Mouse (Mus musculus) brain, embryonic 18.5 days (tissue): ENCODE data around the gene Slc22a23.

Source experiments
- DNase-seq: peaks from one replicate; pipeline ENCODE4 v3.0.0-alpha.2; 2012; ENCODE audit warnings: low read depth, low spot score

Gene Slc22a23

GRCm38 (mm10) chr13:34343719-34344375, 1.1 kb downstream of the Slc22a23 start:
- no peak for DNase-seq

DNA sequence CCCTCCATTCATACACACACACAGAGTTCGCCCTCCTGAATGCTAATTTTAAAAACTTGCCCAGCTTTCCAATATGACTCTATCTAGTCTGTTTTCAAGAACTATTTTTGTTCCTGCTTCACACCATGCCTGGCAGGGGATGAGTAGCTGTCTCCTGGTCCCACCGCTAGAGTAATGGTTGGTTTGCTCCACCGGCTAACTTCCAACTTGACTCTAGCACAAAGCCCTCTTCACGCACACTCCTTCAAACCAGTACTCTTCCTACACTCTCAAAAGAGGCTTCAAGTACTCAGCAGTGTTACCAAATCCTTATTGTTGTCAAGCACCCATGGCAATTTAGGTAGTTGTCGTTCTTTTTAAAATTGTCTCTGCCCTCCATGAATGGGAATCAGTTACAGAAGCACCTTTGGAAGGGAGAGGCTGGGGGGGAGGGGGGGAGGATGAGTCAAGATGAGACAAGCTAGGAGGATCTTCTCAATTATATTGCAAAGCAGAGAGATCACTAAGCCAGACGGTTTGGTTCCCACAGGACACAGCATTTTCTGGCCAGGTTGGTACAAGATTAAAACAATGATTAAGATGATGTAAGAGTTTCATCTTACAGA, 2.6 kb downstream of the Slc22a23 start:
- no peak for DNase-seq

DNA sequence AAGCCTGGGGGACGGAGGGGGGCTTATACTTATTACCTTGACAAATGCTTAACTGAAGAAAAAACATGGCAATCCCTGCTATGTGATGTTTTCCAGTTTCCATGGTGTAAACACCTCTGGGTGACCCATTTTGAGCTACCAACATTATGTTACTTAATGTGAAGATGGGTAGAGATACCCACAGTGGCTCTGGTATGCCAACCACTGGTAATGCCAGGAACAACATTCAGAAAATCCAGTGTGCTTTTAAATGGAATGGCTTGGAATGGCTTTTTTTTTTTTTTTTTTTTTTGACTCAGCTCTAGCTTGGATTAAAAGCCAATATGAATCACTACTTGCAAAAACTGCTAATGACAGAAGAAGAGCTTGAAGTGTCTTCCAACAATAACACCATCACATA, 8.1 kb downstream of the Slc22a23 start:
- no peak for DNase-seq

DNA sequence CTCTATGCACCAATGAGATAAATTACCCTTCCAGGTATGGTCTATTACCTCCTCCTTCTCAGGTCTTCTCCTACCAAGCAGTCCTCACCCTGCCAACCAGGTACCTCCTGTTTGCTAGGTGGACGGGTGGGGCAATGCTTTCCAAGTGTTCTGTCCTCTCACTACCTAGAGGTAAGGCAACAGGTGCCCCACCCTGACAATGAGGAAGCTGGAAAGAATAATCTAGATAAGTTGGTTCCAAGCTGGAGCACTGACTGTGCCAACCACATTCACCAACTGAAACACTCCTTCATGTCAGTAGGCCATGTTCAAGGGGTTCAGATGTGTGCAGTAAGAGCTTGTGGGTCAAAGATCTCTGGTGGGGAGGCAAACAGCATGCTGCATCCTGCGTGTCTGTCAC, 10.1 kb downstream of the Slc22a23 start:
- no peak for DNase-seq

GRCm38 (mm10) chr13:34332762-34333161, 12.2 kb downstream of the Slc22a23 start:
- DNase-seq: no peak

DNA sequence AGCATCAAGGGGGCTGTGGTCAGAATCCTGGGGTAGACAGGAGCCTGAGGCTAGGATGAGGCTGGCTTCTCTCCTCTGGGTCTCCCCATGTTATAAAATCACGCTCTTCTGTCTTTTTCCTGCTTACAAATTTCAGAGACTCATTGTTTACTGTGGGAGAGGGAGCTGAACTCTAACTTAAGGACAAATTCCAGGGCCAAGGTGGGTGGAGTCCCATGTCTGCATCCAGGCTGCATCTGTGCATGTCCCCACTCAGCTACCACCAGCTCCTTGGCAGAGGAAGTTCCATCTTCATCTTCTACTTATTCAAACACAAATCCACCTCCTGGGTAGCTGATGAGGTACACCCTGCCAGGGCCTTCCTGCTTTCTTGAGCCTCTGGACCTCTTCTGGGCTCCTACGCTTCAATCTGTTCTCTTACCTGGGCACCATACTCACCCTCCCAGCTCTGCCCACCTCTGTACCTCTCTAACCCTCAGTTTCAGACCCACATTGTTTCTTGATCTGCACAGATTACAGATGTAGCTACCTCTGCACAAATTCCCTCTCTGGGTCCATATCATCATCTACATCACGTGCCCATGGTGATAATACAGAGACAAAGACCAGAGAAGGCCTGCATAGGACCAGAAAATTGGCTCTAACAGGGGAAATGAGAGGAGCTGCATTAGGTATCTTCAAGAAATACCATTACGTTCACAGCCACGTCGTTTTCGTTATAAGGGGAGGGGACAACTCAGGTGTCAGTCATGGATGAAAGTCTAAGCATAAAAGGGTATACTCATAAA, 13.4 kb downstream of the Slc22a23 start:
- DNase-seq: no peak

- no peak for DNase-seq
Measured at GRCm38 (mm10) chr13:34329589-34329988, 15.4 kb downstream of the Slc22a23 start.

DNA sequence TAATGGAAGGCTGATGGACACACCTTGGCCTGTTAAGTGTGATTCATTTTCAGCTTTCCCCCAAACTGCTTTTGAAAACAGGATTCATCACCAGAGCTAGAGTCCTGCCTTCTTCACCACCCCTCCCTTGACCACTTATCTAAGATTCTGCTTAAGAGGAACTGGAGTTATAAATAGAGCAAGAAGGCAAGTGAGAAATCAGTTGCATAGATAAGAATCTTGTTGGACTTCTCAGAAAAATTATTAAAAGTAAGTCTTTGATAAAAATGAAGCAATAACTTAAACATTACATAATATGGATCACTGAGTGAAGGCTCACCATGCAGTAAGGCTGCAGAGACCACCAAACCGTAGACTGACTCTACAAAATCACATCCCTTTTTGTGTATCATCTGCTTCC, 18.0 kb downstream of the Slc22a23 start:
- DNase-seq: no peak

- DNase-seq: no peak
Measured at GRCm38 (mm10) chr13:34323361-34323760, 21.6 kb downstream of the Slc22a23 start.

DNA sequence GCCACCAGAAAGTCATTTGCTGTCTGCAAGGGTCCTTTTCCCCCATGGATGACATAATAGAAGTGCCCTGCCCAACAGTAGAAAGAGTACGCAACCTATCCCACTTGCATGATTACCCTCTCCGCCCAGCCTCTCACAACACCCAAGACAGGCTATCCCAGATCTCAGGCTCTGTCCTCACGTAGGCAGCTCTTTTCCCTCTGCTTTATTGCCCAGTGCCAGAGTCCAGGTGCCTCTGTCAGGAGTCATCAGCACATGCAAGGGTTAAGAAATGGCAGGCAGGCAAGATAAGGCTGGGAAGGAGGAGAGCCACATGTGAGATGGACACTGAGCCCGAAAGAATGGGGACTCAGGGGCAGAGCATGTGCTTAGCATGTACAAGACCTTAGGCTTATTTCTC, 24.5 kb downstream of the Slc22a23 start:
- no peak for DNase-seq

GRCm38 (mm10) chr13:34317051-34317450, 27.9 kb downstream of the Slc22a23 start:
- DNase-seq: no peak

DNA sequence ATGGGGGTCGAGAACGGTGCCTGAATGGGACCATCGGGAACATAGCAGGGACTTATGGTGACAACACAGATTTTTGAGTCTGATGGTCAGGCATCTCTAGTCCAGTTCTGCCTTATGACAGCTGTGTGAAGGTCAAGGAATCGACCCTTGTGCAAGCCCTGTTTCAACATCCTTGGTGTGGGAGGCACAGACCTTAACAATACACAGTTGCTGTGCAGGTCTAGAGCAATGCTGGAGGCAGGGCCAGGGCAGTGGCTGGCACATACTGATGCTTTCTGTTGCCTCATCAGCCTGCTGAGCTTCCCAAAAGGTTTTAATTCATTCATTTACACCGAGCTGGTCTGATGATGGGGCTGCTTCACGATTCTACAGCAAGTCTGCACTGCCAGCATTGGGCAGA, 28.5 kb downstream of the Slc22a23 start:
- no peak for DNase-seq

DNA sequence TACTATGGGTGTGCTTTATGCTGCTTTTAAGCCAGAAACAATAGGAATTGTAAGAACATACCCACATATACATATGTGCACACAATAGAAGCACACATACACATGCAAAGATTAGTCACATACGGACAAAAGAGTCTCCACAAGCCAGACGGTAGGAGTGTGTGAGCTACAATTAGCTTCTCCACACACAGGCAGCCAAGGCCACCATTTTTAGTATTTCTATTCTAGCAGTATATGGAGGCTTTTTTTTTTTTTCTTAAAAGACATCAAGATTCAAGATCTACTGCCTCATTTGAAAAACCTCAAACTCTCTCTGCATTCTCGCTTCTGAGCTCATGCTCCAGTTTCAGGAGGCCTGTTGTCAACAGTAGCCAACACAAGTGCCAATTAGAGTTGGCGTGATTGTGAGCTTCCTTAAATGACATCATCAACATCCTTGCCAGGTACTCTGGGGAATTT, 31.9 kb downstream of the Slc22a23 start:
- peak; percentile 20 for DNase-seq

DNA sequence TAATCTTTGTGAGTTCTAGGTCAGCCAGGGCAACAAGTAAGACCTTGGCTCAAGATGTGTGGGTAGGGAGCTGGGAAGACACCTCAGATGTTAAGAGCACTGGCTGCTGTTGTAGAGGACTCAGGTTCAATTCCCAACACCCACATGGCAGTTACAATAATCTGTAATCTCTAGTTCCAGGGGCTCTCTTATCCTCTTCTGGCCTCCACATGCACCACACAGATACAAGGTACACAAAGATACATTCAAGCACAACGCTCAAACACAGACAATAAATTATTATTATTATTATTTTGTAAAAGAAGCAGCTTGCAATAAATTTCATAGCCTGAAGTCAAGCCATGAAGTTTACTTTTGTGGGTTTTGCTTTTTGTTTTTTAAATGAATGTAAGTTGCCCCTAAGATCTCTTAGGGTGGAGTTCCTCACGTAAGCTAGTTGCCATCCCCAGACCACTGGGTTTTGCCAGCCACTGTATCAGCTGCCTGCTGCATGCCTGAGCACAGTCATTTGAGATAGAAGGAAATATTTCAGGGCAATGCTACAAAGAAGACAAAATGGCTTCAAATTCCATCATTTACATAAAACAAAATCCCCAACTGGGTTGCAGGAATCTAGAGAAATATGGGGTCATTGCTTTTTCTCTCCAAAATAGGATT, 32.5 kb downstream of the Slc22a23 start:
- DNase-seq: no peak

DNA sequence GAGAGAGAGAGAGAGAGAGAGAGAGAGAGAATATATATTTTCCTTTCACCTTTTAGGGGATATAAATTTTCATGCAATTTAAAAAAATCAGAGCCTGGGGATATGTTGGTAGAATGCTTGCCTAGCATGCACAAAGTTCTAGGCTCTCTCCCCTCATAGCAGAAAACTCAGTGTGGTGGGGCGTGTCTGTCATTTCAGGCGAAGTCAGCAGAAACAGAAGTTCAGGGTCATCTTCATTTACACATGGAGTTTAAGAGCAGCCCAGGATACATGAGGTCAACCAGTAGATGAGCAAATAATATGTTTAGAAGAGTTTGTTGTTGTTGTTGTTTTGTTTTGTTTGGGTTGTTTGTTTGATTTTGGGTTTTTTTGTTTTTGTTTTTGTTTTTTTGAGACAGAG, 33.4 kb downstream of the Slc22a23 start:
- no peak for DNase-seq

- no peak for DNase-seq
Measured at GRCm38 (mm10) chr13:34308604-34308927, 36.4 kb downstream of the Slc22a23 start.

DNA sequence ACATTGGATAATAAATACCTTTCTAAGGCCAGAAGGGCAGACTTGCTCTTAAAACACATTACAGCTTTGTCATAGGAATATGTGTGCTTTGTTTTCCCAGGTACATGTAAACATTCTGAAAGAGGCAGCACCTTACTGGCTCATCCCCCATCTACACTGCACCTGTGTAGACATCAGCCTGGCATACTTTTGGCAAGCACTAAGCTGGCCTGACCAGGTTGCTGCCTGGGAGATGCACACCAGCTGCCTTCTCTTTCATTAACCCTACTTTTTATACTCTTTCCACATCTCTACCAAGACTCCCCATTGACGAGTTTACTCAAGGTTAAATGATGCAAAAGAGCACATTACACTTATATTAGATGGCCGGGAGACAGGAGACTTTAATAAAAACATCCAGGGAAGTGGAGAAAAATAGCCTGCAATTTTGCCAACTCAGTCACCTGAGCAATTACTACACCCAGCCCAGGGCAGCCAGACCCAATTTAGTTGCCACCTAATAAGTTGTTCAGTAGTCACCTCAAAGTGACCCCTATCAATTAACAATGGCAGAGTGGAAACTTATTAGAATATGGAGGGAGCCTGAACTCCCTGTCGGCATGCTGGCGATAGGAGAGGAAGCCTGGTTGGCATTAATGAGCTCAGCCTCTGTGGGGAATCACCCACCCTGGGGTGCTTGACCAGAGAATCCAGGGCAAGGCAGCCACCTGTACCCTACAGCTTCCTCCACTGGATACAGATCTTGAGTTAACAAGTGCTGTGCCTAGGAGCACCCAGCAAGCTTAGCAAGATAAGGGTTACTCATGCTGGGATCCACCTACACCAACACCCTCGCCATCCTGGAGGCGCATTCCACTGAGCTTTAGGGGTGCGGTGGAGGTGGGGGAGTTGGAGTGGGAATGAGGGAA, 37.0 kb downstream of the Slc22a23 start:
- no peak for DNase-seq

GRCm38 (mm10) chr13:34305964-34306671, 38.9 kb downstream of the Slc22a23 start:
- DNase-seq: no peak

GRCm38 (mm10) chr13:34304896-34305295, 40.1 kb downstream of the Slc22a23 start:
- DNase-seq: no peak

DNA sequence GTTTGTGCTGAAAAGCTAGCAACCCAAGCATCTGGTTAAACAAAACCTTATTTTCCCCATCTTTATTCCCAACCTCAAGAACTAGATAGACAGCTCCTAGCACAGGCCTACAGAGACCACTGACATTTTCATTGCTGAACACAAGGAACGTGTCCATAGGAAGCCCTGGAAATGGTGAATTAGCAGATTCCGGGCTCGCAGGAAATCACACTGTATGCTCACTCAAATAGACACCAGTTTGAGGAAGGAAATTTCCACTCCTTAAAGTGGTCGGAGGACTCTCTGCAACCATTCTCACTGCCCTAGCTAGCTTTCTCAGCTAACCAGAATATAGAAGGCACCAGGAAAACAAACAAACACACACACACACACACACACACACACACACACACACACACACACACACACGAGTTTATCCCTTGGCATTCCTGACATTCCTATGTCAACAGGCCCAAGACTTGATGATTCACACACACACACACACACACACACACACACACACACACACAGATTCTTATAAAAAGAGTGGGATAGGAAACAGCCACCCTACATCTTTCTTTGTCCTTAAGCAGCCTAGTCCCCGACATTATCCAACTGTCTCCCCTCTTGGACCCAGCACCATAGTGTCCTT, 41.5 kb downstream of the Slc22a23 start:
- no peak for DNase-seq
